In the genomic region with DNA sequence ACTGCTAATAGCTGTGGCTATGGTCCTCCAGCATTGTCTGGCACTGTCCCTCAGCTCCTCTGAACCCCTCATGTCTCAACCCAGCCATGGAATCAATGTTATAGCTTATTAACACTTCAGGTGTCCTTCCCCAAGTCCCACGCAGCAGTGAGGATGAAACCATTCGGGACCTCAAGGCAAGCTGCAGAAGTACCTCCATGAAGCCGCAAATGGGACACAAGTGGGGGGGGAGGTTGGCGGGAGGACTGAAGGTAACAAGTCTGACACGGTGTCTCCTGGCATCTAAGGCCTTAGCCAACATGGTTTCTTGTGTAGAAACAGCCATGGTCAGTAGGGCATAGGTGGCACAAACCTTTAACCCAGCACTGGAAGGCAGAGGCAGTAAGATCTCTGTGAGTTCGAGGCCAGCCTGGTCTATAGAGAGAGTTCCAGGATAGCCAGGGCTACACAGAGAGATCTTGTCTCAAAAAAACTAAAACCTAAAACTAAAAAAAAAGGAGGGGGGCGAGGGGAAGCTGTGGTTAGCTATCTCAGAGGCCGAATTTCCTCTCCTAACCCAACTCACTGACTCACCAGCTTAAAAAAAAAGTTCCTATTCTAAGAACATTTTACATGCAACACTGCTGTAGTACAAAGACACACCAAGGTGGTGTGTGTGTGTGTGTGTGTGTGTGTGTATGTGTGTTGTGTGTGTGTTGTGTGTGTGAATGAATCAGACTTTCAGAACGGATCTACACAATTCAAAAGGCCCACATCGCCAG, we compare ENCODE assay signal across 9 mouse cellular contexts.
DNase-seq lines count a peak whose midpoint lies in the region; ATAC-seq lines count a peak whose summit lies in the region.
"Had no signal": no experiment of that assay in that cellular context is flagged by ENCODE, and none has a peak within 500 bp of the region (broad histone marks: within the 10 kb centered on the region; RNA-seq: fewer than 3 reads in every experiment).

No protein-coding gene starts in this region.

- peak; percentile 65 for ATAC-seq in megakaryocyte progenitor cell, adult 5-6 weeks (replicated peaks; ENCODE audit: poor library complexity)

- DNase-seq in cerebellum, adult 11-12 months = peak; percentile 57
- no peak for DNase-seq in cerebellum, adult 9-10 months
- peak; percentile 80 for DNase-seq in CD4-positive, CD25-positive, alpha-beta regulatory T cell, adult 2 months (ENCODE audit: low read depth, low spot score)
- peak; percentile 10 for DNase-seq in c-Kit-positive CD71-positive TER-119-positive erythroid progenitor cells, embryonic 14.5 days (ENCODE audit: low spot score)
- no peak for DNase-seq in embryo, embryonic 9.5 days (ENCODE audit: extremely low spot score)
- no peak for DNase-seq in urinary bladder, adult 2 months (ENCODE audit: low spot score)
- DNase-seq in left cerebral cortex, postnatal 10 days (ENCODE audit: extremely low spot score in 1 of 2, low spot score in 2 of 2) = no peak
- DNase-seq: gastrocnemius, postnatal 25 days had no signal

- intact Hi-C loops in left cerebral cortex, postnatal 10 days (cut with DNase I) = no loop called here

Comparison
In these comparisons a context has a peak if more than half of its experiments do, and no peak if none do; other contexts are left out.
1. DNase-seq: peak in cerebellum, adult 11-12 months (single experiment), CD4-positive, CD25-positive, alpha-beta regulatory T cell, adult 2 months (single experiment) and c-Kit-positive CD71-positive TER-119-positive erythroid progenitor cells, embryonic 14.5 days (single experiment); none in cerebellum, adult 9-10 months (single experiment), embryo, embryonic 9.5 days (single experiment), urinary bladder, adult 2 months (single experiment) and left cerebral cortex, postnatal 10 days (0 of 2).